Mouse (Mus musculus) neural tube, embryonic 14.5 days (tissue): ENCODE measurements at regions not wholly inside any gene's neighbourhood (a gene's known extent, or its start where the extent isn't known, plus 50 kb on each side); places are given as distances from the start of the nearest gene placed in this dataset.

ENCODE experiments used
- ATAC-seq: fragments of 200-750 bp; cut with Nextera tagmentation; 2 replicates; pipeline ENCODE4 v1.8.0; 2017; ENCODE audit warnings: low read depth, mild to moderate bottlenecking, moderate TSS enrichment, moderate library complexity
- H3K27ac ChIP-seq: fragments of 300-500 bp; sonication (generic); 2 replicates; pipeline ENCODE4 v1.5.1; 2014; ENCODE audit warnings: low read depth, mild to moderate bottlenecking, control low read depth, low read length, moderate library complexity, mixed read lengths
- H3K27me3 ChIP-seq: fragments of 300-500 bp; sonication (generic); 2 replicates; pipeline ENCODE4 v1.6.1; 2014; ENCODE audit warnings: low read length; ENCODE audit not compliant: control insufficient read depth, insufficient read depth
- H3K36me3 ChIP-seq: fragments of 300-500 bp; sonication (generic); 2 replicates; pipeline ENCODE4 v1.6.1; 2014; ENCODE audit warnings: low read length, mixed read lengths; ENCODE audit not compliant: control insufficient read depth, insufficient read depth
- H3K4me1 ChIP-seq: fragments of 300-500 bp; sonication (generic); 2 replicates; pipeline ENCODE4 v1.6.1; 2014; ENCODE audit warnings: low read length; ENCODE audit not compliant: control insufficient read depth, insufficient read depth
- H3K4me2 ChIP-seq: fragments of 300-500 bp; sonication (generic); 2 replicates; pipeline ENCODE4 v1.6.1; 2014; ENCODE audit warnings: mild to moderate bottlenecking, low read depth, low read length, control low read depth
- H3K4me3 ChIP-seq: fragments of 300-500 bp; sonication (generic); 2 replicates; pipeline ENCODE4 v1.5.1; 2014; ENCODE audit warnings: low read depth, low read length, control low read depth, mixed read lengths
- H3K9ac ChIP-seq: fragments of 300-500 bp; sonication (generic); replicated peaks from 2 replicates; pipeline ENCODE4 v1.6.1; 2014; ENCODE audit warnings: low read depth, mild to moderate bottlenecking, control low read depth, low read length, mixed read lengths
- H3K9me3 ChIP-seq: fragments of 300-500 bp; sonication (generic); 2 replicates; pipeline ENCODE4 v1.6.1; 2016; ENCODE audit warnings: low read length; ENCODE audit not compliant: control insufficient read depth
- WGBS: fragments of 180-500 bp; shearing (Covaris S2); extraction: QIAGEN DNeasy Blood & Tissue Kit; methylation state at CpG from one replicate; pipeline ENCODE4 v1.1.7; 2014; 5-methylcytosine and 5-hydroxymethylcytosine counted together

DNA sequence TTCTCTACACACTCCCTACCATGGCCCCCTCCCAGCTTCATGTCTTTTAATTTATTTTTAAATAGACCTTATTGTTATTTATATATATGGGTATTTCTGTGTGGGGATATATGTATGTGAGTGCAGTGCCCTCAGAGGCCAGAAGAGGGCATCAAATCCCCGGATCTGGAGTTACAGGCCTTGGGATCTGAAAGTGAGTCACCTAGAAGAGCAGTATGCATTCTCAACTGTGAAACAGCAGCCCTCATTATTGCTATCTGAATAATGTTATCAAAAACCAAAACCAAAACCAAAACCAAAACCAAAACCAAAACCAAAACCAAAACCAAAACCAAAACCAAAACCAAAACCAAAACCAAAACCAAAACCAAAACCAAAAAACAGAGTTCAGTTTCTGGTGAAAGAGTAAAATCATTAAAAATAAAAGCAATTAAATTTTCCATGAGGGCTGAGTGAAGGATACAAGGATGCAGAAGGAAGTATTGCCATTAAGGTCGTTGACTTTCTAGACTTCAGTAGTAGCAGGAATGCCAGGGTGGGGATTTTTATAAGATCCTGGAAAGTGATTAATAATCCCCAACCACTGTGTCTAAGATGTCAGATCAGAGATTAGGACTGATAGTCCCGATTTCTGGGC, 299.0 kb downstream of the Brinp2 start:
- no peak for ATAC-seq
- Histone ChIP-seq H3K9me3 (no peaks in the 10 kb centered on the region), H3K9ac (no peak overlapping the region), H3K27me3 (no peaks in the 10 kb centered on the region), H3K4me3 (no peak overlapping the region), H3K36me3 (no peaks in the 10 kb centered on the region), H3K27ac (no peak overlapping the region), H3K4me1 (no peaks in the 10 kb centered on the region), H3K4me2 (no peak overlapping the region)
- 70% methylated on average over 3 of the region's 3 CpGs for WGBS

- no peak overlapping the region for H3K4me2 ChIP-seq
- no peaks in the 10 kb centered on the region for H3K9me3 ChIP-seq
- no peak overlapping the region for H3K4me3 ChIP-seq
- no peaks in the 10 kb centered on the region for H3K36me3 ChIP-seq
- no peaks in the 10 kb centered on the region for H3K27me3 ChIP-seq
- ATAC-seq = no peak
- no peaks in the 10 kb centered on the region for H3K4me1 ChIP-seq
- no peak overlapping the region for H3K27ac ChIP-seq
- no peak overlapping the region for H3K9ac ChIP-seq
These were observed 298.3 kb downstream of the Brinp2 start for GRCm38 (mm10) chr1:158057789-158058188.

- H3K27ac ChIP-seq = no peak overlapping the region
- no peaks in the 10 kb centered on the region for H3K27me3 ChIP-seq
- 88% methylated on average over 6 of the region's 6 CpGs for WGBS
- no peak overlapping the region for H3K9ac ChIP-seq
- H3K9me3 ChIP-seq = no peaks in the 10 kb centered on the region
- H3K4me3 ChIP-seq = no peak overlapping the region
- H3K4me2 ChIP-seq = no peak overlapping the region
- no peaks in the 10 kb centered on the region for H3K36me3 ChIP-seq
- H3K4me1 ChIP-seq = no peaks in the 10 kb centered on the region
- no peak for ATAC-seq
These were observed 294.1 kb downstream of the Brinp2 start for GRCm38 (mm10) chr1:158061995-158062394.

DNA sequence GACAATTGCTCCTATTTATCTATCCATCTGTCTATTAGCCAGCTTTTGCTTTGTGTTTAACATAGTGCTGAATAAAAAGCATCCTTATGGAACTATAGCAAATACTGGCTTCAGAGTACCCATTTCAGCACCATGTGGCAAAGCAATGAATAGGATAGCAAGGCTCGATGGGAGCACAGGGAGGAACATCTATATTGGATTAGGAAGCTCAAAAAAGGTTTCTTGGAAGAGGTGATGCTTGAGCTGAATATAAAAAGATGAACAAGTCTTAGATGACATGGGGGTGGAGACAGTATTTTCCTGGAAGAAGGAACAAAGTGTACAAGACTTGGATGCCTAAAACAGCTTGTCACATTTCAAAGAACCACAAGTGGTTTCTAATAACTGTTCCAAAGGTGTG, 273.9 kb downstream of the Brinp2 start:
- WGBS = 83% methylated on average over 1 of the region's 1 CpGs
- H3K9me3 ChIP-seq = no peaks in the 10 kb centered on the region
- no peak for ATAC-seq

GRCm38 (mm10) chr1:158085856-158086255, 270.3 kb downstream of the Brinp2 start:
- WGBS = 53% methylated on average over 3 of the region's 3 CpGs
- no peaks in the 10 kb centered on the region for H3K9me3 ChIP-seq
- no peaks in the 10 kb centered on the region for H3K27me3 ChIP-seq
- no peaks in the 10 kb centered on the region for H3K36me3 ChIP-seq
- no peak overlapping the region for H3K27ac ChIP-seq
- H3K4me1 ChIP-seq = no peaks in the 10 kb centered on the region
- H3K4me2 ChIP-seq = no peak overlapping the region
- no peak overlapping the region for H3K9ac ChIP-seq
- H3K4me3 ChIP-seq = no peak overlapping the region
- ATAC-seq = no peak; the same call in 1 of the 2 replicates

More for the DNA sequence above, 273.9 kb downstream of the Brinp2 start:
- no peak overlapping the region for H3K4me2 ChIP-seq
- no peak overlapping the region for H3K27ac ChIP-seq
- H3K9ac ChIP-seq = no peak overlapping the region
- H3K4me3 ChIP-seq = no peak overlapping the region
- H3K4me1 ChIP-seq = no peaks in the 10 kb centered on the region
- no peaks in the 10 kb centered on the region for H3K27me3 ChIP-seq
- no peaks in the 10 kb centered on the region for H3K36me3 ChIP-seq

DNA sequence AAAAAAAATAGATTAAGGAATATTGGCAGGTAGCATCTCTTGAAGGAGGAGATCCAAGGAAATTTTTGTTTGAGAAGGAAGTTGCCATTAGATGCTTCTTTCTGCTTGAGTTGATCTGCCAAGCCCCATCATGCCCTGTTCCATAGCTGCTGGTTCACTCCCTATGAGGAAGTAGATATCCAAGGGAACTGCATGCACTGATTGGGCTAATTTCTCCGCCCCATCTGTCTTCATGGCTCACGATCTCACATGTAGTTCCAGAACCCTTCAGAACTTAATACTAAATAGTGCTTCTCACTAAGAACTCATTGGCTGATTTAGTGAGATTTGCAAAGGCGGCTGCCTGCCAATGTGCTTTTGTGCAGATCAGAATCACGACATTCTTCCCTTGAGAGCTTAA, 258.6 kb downstream of the Brinp2 start:
- Histone ChIP-seq H3K4me1 (no peaks in the 10 kb centered on the region), H3K27me3 (no peaks in the 10 kb centered on the region), H3K4me2 (no peak overlapping the region), H3K4me3 (no peak overlapping the region), H3K9ac (no peak overlapping the region), H3K9me3 (no peaks in the 10 kb centered on the region), H3K27ac (no peak overlapping the region), H3K36me3 (no peaks in the 10 kb centered on the region)
- WGBS = 83% methylated on average over 4 of the region's 4 CpGs
- ATAC-seq = no peak

GRCm38 (mm10) chr1:158119708-158120107, 236.4 kb downstream of the Brinp2 start:
- Histone ChIP-seq H3K9me3 (no peaks in the 10 kb centered on the region), H3K27me3 (no peaks in the 10 kb centered on the region), H3K9ac (no peak overlapping the region), H3K36me3 (no peaks in the 10 kb centered on the region), H3K27ac (no peak overlapping the region), H3K4me3 (no peak overlapping the region), H3K4me1 (no peaks in the 10 kb centered on the region), H3K4me2 (no peak overlapping the region)
- WGBS = 75% methylated on average over 2 of the region's 2 CpGs
- ATAC-seq = no peak

DNA sequence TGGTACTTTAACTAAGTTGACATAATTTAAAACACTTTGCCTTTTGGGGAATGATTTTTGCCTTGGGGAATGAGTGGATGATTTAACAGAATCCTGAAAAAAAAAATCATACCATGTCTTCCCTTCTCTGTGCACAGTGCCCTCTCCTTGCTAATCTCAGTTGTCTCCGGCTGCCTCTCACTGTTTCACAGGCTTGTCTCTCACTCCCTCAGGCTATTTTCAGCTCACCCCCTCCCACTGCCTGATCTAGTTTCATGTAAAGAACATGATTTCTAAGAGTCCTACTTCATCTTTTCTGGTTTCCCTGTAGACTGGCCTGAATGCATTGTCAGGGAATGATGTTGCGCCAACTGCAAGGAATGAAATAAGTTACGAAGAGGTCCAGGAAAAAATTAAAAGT, 231.2 kb downstream of the Brinp2 start:
- H3K4me2 ChIP-seq = no peak overlapping the region
- no peaks in the 10 kb centered on the region for H3K4me1 ChIP-seq
- WGBS = 86% methylated on average over 3 of the region's 3 CpGs
- H3K4me3 ChIP-seq = no peak overlapping the region
- no peak overlapping the region for H3K9ac ChIP-seq
- no peaks in the 10 kb centered on the region for H3K27me3 ChIP-seq
- H3K27ac ChIP-seq = no peak overlapping the region
- no peaks in the 10 kb centered on the region for H3K9me3 ChIP-seq
- H3K36me3 ChIP-seq = no peaks in the 10 kb centered on the region
- no peak for ATAC-seq

DNA sequence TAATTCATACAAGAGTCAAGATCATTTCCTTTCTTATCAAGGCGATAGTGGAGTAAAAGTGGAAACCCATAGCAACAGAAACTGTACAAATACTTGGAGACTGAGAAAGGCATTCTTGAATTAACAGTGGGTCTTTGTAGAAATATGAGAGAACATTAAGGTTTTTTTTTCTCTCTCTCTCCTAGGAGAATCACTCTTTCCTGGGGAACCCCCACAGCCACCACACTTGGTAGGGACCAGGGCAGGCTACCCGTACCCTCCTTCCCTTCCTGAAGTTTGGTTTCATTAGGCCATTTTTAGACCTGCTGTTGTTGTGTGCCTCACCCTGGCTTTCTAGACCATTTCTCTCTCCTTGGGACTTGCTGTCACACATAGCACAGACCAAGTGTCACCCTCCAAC, 229.9 kb downstream of the Brinp2 start:
- WGBS = 83% methylated on average over 2 of the region's 2 CpGs
- H3K27me3 ChIP-seq = no peaks in the 10 kb centered on the region
- H3K4me3 ChIP-seq = no peak overlapping the region
- no peak overlapping the region for H3K4me2 ChIP-seq
- H3K9ac ChIP-seq = no peak overlapping the region
- H3K9me3 ChIP-seq = no peaks in the 10 kb centered on the region
- no peaks in the 10 kb centered on the region for H3K4me1 ChIP-seq
- ATAC-seq = no peak
- no peak overlapping the region for H3K27ac ChIP-seq
- H3K36me3 ChIP-seq = no peaks in the 10 kb centered on the region
